Mouse (Mus musculus) gastrocnemius, adult 18-20 months (tissue): ENCODE measurements at regions not wholly inside any gene's neighbourhood (a gene's known extent, or its start where the extent isn't known, plus 50 kb on each side); places are given as distances from the start of the nearest gene placed in this dataset.

Experiments
- DNase-seq: peaks from one replicate; pipeline ENCODE4 v3.0.0; 2021; ENCODE audit warnings: low spot score

GRCm38 (mm10) chr13:110540543-110541265, 145.9 kb downstream of the Plk2 start:
- DNase-seq: no peak

GRCm38 (mm10) chr13:110541288-110542148, 146.7 kb downstream of the Plk2 start:
- DNase-seq: no peak

GRCm38 (mm10) chr13:110542303-110543065, 147.6 kb downstream of the Plk2 start:
- no peak for DNase-seq

- peak; percentile 5 for DNase-seq
Measured at GRCm38 (mm10) chr13:110545454-110545853, 150.6 kb downstream of the Plk2 start.

GRCm38 (mm10) chr13:110555529-110556319, 160.9 kb downstream of the Plk2 start:
- DNase-seq: no peak

GRCm38 (mm10) chr13:110556355-110557095, 161.7 kb downstream of the Plk2 start:
- no peak for DNase-seq

- no peak for DNase-seq
Measured at GRCm38 (mm10) chr13:110557930-110558727, 163.3 kb downstream of the Plk2 start.

- no peak for DNase-seq
Measured at GRCm38 (mm10) chr13:110560566-110560965, 165.7 kb downstream of the Plk2 start.

- DNase-seq: no peak
Measured at GRCm38 (mm10) chr13:110562499-110562898, 167.7 kb downstream of the Plk2 start.

GRCm38 (mm10) chr13:110562902-110563301, 168.1 kb downstream of the Plk2 start:
- DNase-seq: no peak

GRCm38 (mm10) chr13:110563967-110564366, 169.1 kb downstream of the Plk2 start:
- DNase-seq: no peak

- DNase-seq: no peak
Measured at GRCm38 (mm10) chr13:110568482-110569179, 173.8 kb downstream of the Plk2 start.

- DNase-seq: no peak
Measured at GRCm38 (mm10) chr13:110569180-110569512, 174.3 kb downstream of the Plk2 start.

- no peak for DNase-seq
Measured at GRCm38 (mm10) chr13:110570386-110570785, 175.5 kb downstream of the Plk2 start.

- no peak for DNase-seq
Measured at GRCm38 (mm10) chr13:110573360-110574065, 178.7 kb downstream of the Plk2 start.

GRCm38 (mm10) chr13:110574764-110575471, 180.1 kb downstream of the Plk2 start:
- DNase-seq: no peak

- no peak for DNase-seq
Measured at GRCm38 (mm10) chr13:110578159-110578558, 183.3 kb downstream of the Plk2 start.

- no peak for DNase-seq
Measured at GRCm38 (mm10) chr13:110580166-110580565, 185.3 kb downstream of the Plk2 start.
